Mouse (Mus musculus) neural tube, embryonic 15.5 days (tissue): ENCODE results near the gene Olfr1302. TPM values are rescaled to one million over a fixed set of nuclear protein-coding genes. Genes with fewer than 3 reads are reported as not detected.

Experiments
- ATAC-seq: fragments of 200-750 bp; cut with Nextera tagmentation; 2 replicates; pipeline ENCODE4 v1.8.0; 2017; ENCODE audit warnings: mild to moderate bottlenecking, moderate TSS enrichment, moderate library complexity; ENCODE audit not compliant: low FRiP score
- H3K27ac ChIP-seq: fragments of 300-500 bp; sonication (generic); replicated peaks from 2 replicates; pipeline ENCODE4 v1.5.1; 2015; ENCODE audit warnings: mild to moderate bottlenecking, inconsistent platforms
- H3K27me3 ChIP-seq: fragments of 300-500 bp; sonication (generic); replicated peaks from 2 replicates; pipeline ENCODE4 v1.6.1; 2015; ENCODE audit warnings: inconsistent platforms
- H3K36me3 ChIP-seq: fragments of 300-500 bp; sonication (generic); 2 replicates; pipeline ENCODE4 v1.6.1; 2015; ENCODE audit warnings: inconsistent platforms
- H3K4me1 ChIP-seq: fragments of 300-500 bp; sonication (generic); 2 replicates; pipeline ENCODE4 v1.6.1; 2015; ENCODE audit warnings: inconsistent platforms
- H3K4me2 ChIP-seq: fragments of 300-500 bp; sonication (generic); 2 replicates; pipeline ENCODE4 v1.6.1; 2015; ENCODE audit warnings: inconsistent platforms, mild to moderate bottlenecking, moderate library complexity
- H3K4me3 ChIP-seq: fragments of 300-500 bp; sonication (generic); replicated peaks from 2 replicates; pipeline ENCODE4 v1.5.1; 2015; ENCODE audit warnings: mild to moderate bottlenecking, inconsistent platforms
- H3K9ac ChIP-seq: fragments of 300-500 bp; sonication (generic); replicated peaks from 2 replicates; pipeline ENCODE4 v1.6.1; 2015; ENCODE audit warnings: mild to moderate bottlenecking, inconsistent platforms
- H3K9me3 ChIP-seq: fragments of 300-500 bp; sonication (generic); replicated peaks from 2 replicates; pipeline ENCODE4 v1.6.1; 2016; ENCODE audit warnings: inconsistent platforms
- WGBS: fragments of 180-500 bp; shearing (Covaris S2); methylation state at CpG from one replicate; pipeline ENCODE4 v1.1.7; 2015; ENCODE audit warnings: mixed read lengths; 5-methylcytosine and 5-hydroxymethylcytosine counted together
- polyA plus RNA-seq: library from polyadenylated mRNA; unstranded; fragments of >200 nt; fragmentation: Nextera tagmentation; extraction: Ambion mirVana; gene quantifications from 2 replicates; pipeline ENCODE4 v1.2.1, GENCODE M21; 2015

Gene Olfr1302
- not detected in 2 replicates for polyA plus RNA-seq

- Histone ChIP-seq H3K36me3 (no peaks in the 10 kb centered on the region), H3K9ac (no peak within 1 kb of the TSS), H3K27me3 (no peaks in the 10 kb centered on the region), H3K9me3 (no peaks in the 10 kb centered on the region), H3K4me1 (no peaks in the 10 kb centered on the region), H3K4me2 (no peak within 1 kb of the TSS), H3K4me3 (no peak within 1 kb of the TSS), H3K27ac (no peak within 1 kb of the TSS)
- no peak for ATAC-seq
- 78% methylated on average over 2 of the region's 2 CpGs for WGBS
These were observed at the start of gene Olfr1302 for GRCm38 (mm10) chr2:111777129-111777528. TSS of gene Olfr1302 (plus strand) at chr2:111777429.

DNA sequence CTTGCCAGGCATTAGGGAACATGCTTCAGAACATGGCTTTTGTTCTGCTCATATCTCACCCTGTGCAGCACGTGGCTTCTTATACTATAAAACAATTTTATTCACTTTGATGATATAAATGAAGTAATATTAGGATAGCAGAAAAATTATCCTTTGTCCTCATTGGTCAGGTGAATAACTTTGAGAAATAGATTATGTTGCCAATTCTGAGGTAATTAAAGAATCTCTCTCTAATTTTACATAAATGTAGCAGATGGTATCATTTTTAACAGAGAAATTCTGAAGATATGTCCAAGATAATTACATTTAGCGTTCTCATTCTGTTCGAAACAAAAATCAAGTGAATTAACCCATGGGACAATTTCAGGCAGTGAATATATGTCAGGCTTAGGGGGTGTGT is 26.5 kb upstream of the Olfr1302 start, which contains the start of gene Olfr1301:
Gene Olfr1301 (plus strand): TSS at position 301 of the 400 bp plus-strand sequence.
- no peak for ATAC-seq
- 78% methylated on average over 3 of the region's 3 CpGs for WGBS

DNA sequence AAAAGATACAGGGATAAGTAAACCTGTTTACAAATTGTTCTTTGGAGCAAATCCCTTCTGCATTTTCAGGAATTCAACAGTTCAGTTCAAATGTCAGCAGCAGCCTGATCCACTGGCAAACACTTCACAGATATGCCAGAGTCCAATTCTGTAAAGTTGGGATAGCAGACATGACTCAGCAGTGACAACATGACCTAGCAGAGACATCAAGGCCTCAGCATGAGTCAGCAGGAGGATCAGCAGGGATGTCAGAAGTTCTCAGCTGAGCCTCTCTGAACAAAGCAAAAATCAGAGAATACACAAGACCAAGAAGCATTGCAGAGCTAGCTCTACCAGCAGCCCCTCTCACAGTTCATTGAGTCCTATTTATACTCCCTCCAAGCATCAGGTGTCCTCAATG is 35.7 kb downstream of the Olfr1302 start:
- no peaks in the 10 kb centered on the region for H3K27me3 ChIP-seq
- no peak overlapping the region for H3K4me3 ChIP-seq
- no peaks in the 10 kb centered on the region for H3K4me1 ChIP-seq
- H3K36me3 ChIP-seq, result no peaks in the 10 kb centered on the region
- no peak overlapping the region for H3K9ac ChIP-seq
- H3K27ac ChIP-seq, result no peak overlapping the region
- no peak for ATAC-seq
- no peak overlapping the region for H3K4me2 ChIP-seq
- H3K9me3 ChIP-seq, result no peaks in the 10 kb centered on the region

More for the DNA sequence above, 26.5 kb upstream of the Olfr1302 start, which contains the start of gene Olfr1301:
- H3K36me3 ChIP-seq, result no peaks in the 10 kb centered on the region
- H3K9ac ChIP-seq, result no peak within 1 kb of the TSS
- no peaks in the 10 kb centered on the region for H3K9me3 ChIP-seq
- H3K4me3 ChIP-seq, result no peak within 1 kb of the TSS
- no peak within 1 kb of the TSS for H3K4me2 ChIP-seq
- H3K27me3 ChIP-seq, result no peaks in the 10 kb centered on the region
- no peaks in the 10 kb centered on the region for H3K4me1 ChIP-seq
- H3K27ac ChIP-seq, result no peak within 1 kb of the TSS

- no peaks in the 10 kb centered on the region for H3K4me1 ChIP-seq
- no peak within 1 kb of the TSS for H3K4me3 ChIP-seq
- H3K27ac ChIP-seq, result no peak within 1 kb of the TSS
- no peaks in the 10 kb centered on the region for H3K27me3 ChIP-seq
- no peak for ATAC-seq
- WGBS, result 90% methylated on average over 2 of the region's 2 CpGs
- H3K9me3 ChIP-seq, result no peaks in the 10 kb centered on the region
- H3K4me2 ChIP-seq, result no peak within 1 kb of the TSS
- H3K36me3 ChIP-seq, result no peaks in the 10 kb centered on the region
- no peak within 1 kb of the TSS for H3K9ac ChIP-seq
These were observed 43.0 kb downstream of the Olfr1302 start, which contains the start of gene Olfr1303 for GRCm38 (mm10) chr2:111820240-111820639. TSS of gene Olfr1303 (minus strand) at chr2:111820340.

Other genes with a start within 250 kb of the Olfr1302 start
- gene Olfr1294, start 237.1 kb upstream of the Olfr1302 start, polyA plus RNA-seq, result not detected in 2 replicates
- gene Olfr1295, start 207.7 kb upstream of the Olfr1302 start, polyA plus RNA-seq, result not detected in 2 replicates
- gene Olfr1297, start 150.9 kb upstream of the Olfr1302 start, polyA plus RNA-seq, result not detected in 2 replicates
- not detected in 2 replicates for gene Olfr1298, start 128.2 kb upstream of the Olfr1302 start, polyA plus RNA-seq
- gene Olfr1299, start 116.0 kb upstream of the Olfr1302 start, polyA plus RNA-seq, result not detected in 2 replicates
- gene Olfr1301, start 26.4 kb upstream of the Olfr1302 start, polyA plus RNA-seq, result not detected in 2 replicates
- gene Olfr1303, start 42.9 kb downstream of the Olfr1302 start, polyA plus RNA-seq, result not detected in 2 replicates
- gene Olfr1305, start 99.7 kb downstream of the Olfr1302 start, polyA plus RNA-seq, result not detected in 2 replicates
- not detected in 2 replicates for gene Olfr1306, start 138.8 kb downstream of the Olfr1302 start, polyA plus RNA-seq
- 0.01 TPM in 1 of 2 replicates, not detected in the other for gene Olfr1307, start 172.0 kb downstream of the Olfr1302 start, polyA plus RNA-seq
- gene Olfr1308, start 187.5 kb downstream of the Olfr1302 start, polyA plus RNA-seq, result not detected in 2 replicates
- not detected in 2 replicates for gene Olfr1309, start 212.9 kb downstream of the Olfr1302 start, polyA plus RNA-seq
- not detected in 2 replicates for gene Olfr1310, start 235.3 kb downstream of the Olfr1302 start, polyA plus RNA-seq
- not detected in 2 replicates for gene Olfr1311, start 247.0 kb downstream of the Olfr1302 start, polyA plus RNA-seq